Mouse (Mus musculus) stomach, embryonic 14.5 days (tissue): ENCODE measurements around the gene Oard1. TPM values are rescaled to one million over a fixed set of nuclear protein-coding genes. Genes with fewer than 3 reads are reported as not detected.
A peak's percentile ranks its signal among the peaks of the same experiment; 100 is the strongest.

ENCODE experiments used
- ATAC-seq: fragments of 200-750 bp; cut with Nextera tagmentation; 2 replicates; pipeline ENCODE4 v1.8.0; 2017; ENCODE audit warnings: low read depth, moderate TSS enrichment; ENCODE audit not compliant: insufficient number of reproducible peaks, insufficient read depth, low FRiP score
- H3K27ac ChIP-seq: fragments of 300-500 bp; sonication (generic); 2 replicates; pipeline ENCODE4 v1.5.1; 2014; ENCODE audit warnings: mild to moderate bottlenecking, low read length, moderate library complexity, mixed read lengths
- H3K27me3 ChIP-seq: fragments of 300-500 bp; sonication (generic); 2 replicates; pipeline ENCODE4 v1.6.1; 2014; ENCODE audit warnings: low read length, control low read depth, mixed read lengths; ENCODE audit not compliant: control insufficient read depth, insufficient read depth
- H3K36me3 ChIP-seq: fragments of 300-500 bp; sonication (generic); 2 replicates; pipeline ENCODE4 v1.6.1; 2014; ENCODE audit warnings: mild to moderate bottlenecking, control low read depth, low read length, moderate library complexity, mixed read lengths; ENCODE audit not compliant: control insufficient read depth, insufficient read depth
- H3K4me1 ChIP-seq: fragments of 300-500 bp; sonication (generic); 2 replicates; pipeline ENCODE4 v1.6.1; 2014; ENCODE audit warnings: low read length, control low read depth, mixed read lengths; ENCODE audit not compliant: control insufficient read depth, insufficient read depth
- H3K4me2 ChIP-seq: fragments of 300-500 bp; sonication (generic); replicated peaks from 2 replicates; pipeline ENCODE4 v1.6.1; 2014; ENCODE audit warnings: low read depth, low read length, control low read depth
- H3K4me3 ChIP-seq: fragments of 300-500 bp; sonication (generic); 2 replicates; pipeline ENCODE4 v1.5.1; 2014; ENCODE audit warnings: low read depth, low read length, control low read depth
- H3K9ac ChIP-seq: fragments of 300-500 bp; sonication (generic); replicated peaks from 2 replicates; pipeline ENCODE4 v1.6.1; 2014; ENCODE audit warnings: low read depth, mild to moderate bottlenecking, control low read depth, low read length, moderate library complexity, mixed read lengths
- H3K9me3 ChIP-seq: fragments of 300-500 bp; sonication (generic); 2 replicates; pipeline ENCODE4 v1.6.1; 2016; ENCODE audit warnings: low read depth, low read length, control low read depth; ENCODE audit not compliant: control insufficient read depth
- WGBS: fragments of 180-500 bp; shearing (Covaris S2); extraction: QIAGEN DNeasy Blood & Tissue Kit; methylation state at CpG from one replicate; pipeline ENCODE4 v1.1.7; 2014; 5-methylcytosine and 5-hydroxymethylcytosine counted together
- polyA plus RNA-seq: library from polyadenylated mRNA; unstranded; fragments of >200 nt; fragmentation: Nextera tagmentation; extraction: Ambion mirVana; gene quantifications from 2 replicates; pipeline ENCODE4 v1.2.1, GENCODE M21; 2014

The Oard1 gene
- polyA plus RNA-seq, 1 experiment from 2014 or later = 62.8 TPM

DNA sequence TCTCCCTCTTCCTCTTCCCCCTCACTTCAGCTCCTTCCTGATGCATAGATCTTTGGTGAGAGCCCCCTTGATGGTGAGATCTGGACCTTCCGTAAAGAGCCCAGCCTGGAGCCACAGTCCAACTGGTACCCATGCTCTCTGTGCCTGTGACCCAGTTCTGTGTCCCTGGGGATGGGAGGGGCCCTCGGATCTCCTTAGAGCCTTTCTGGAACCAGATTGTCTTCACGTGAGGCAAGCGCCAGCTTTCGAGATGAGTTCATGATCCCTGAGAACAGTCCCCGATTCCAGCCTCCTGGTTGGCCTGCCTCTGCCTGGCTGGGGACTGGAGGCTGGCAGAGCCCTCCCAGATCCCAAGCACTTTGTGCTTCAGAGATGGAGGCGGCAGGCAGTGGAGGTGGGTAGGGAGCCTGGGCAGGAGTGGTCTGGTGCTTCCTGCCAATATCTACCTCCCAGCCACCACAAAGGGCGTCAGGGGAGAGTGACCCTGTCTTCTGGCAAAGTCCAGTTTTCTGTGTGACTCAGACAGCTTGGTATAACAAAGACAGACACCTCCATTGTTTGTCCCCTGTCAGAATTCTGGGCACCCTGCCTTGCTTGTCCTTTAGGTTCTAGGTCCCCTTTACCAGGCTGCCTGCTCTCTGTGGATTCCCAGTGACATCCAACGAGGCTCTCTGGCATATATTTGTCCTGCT is 42.1 kb downstream of the Oard1 start:
- no peak overlapping the region for H3K27ac ChIP-seq
- H3K27me3 ChIP-seq = no peaks in the 10 kb centered on the region
- no peak overlapping the region for H3K4me3 ChIP-seq
- no peaks in the 10 kb centered on the region for H3K9me3 ChIP-seq
- 66% methylated on average over 9 of the region's 9 CpGs for WGBS
- H3K4me2 ChIP-seq = no peak overlapping the region
- no peak overlapping the region for H3K9ac ChIP-seq
- no peaks in the 10 kb centered on the region for H3K4me1 ChIP-seq
- no peaks in the 10 kb centered on the region for H3K36me3 ChIP-seq
- no peak for ATAC-seq

DNA sequence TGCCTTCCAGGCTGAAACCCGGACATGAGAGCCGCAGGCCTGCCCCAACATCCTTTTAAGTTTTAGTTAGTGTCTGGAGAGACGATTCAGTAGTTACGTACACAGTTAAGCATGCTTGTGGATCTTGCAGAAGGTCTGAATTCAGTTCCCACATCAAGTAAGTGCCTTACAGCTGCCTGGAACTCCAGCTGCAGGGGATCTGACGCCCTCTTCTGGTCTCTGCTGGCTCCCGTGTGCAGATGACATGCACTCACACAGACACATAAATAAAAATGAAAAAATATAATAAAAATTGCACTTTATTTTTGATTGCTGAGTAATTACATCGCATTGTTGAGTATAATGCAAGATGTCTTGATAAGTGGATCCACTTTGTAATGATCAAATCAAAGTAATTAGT is 43.7 kb downstream of the Oard1 start:
- Histone ChIP-seq H3K9me3 (no peaks in the 10 kb centered on the region), H3K27ac (no peak overlapping the region), H3K4me1 (no peaks in the 10 kb centered on the region), H3K9ac (no peak overlapping the region), H3K4me2 (no peak overlapping the region), H3K27me3 (no peaks in the 10 kb centered on the region), H3K36me3 (no peaks in the 10 kb centered on the region), H3K4me3 (no peak overlapping the region)
- 75% methylated on average over 7 of the region's 7 CpGs for WGBS
- ATAC-seq = no peak

DNA sequence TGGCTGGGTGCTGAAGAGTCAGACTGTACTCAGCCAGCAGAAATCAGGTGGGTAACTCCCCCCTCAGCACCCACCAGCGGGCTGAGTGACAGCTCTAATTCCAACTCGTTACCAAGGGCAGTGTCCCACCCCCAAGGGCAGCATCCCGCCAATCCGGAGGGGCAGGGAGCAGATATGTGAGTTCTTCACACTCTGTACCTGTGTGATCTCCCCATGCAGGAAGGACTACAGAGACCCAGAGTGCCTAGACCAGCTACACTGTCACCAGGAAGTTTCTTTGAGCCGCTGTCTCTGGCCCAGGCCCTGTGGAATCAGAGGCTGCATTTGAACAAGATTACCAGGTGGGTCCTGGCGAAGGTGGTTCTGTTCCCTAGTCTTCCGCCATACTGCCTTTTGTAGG is 44.4 kb downstream of the Oard1 start:
- Histone ChIP-seq H3K9me3 (no peaks in the 10 kb centered on the region), H3K36me3 (no peaks in the 10 kb centered on the region), H3K9ac (no peak overlapping the region), H3K4me3 (peak overlapping the region; percentile 7; the same call in 1 of the 2 replicates), H3K4me2 (0 out of 2 replicates have a peak overlapping the region, but pooled peaks have one; percentile 18), H3K4me1 (no peaks in the 10 kb centered on the region), H3K27ac (no peak overlapping the region), H3K27me3 (no peaks in the 10 kb centered on the region)
- WGBS = 45% methylated on average over 7 of the region's 7 CpGs
- ATAC-seq = no peak

DNA sequence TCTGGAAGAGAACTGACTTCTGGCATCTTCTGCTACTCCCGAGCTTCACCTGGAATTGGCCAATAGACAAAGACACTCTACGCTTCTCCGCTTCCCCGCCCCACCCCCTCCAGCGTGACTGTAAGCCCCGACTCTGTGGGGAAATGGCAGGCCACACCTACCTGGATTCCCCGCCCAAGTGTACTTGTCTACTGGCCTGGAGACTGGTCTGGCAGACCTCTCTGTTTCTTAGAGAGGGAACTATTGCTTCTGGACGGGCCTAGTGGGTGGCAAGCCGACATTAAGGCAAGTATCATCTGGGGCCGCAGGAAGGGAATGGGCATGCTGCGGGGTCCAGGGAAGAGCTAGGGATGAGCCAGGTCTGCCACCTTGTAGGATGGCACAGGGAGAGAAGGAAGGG is 44.9 kb downstream of the Oard1 start, which contains the start of gene Unc5cl:
Gene Unc5cl (plus strand): TSS at position 214 of the 400 bp plus-strand sequence.
- Histone ChIP-seq H3K4me1 (no peaks in the 10 kb centered on the region), H3K4me3 (peak within 1 kb of the TSS; percentile 7; the same call in 1 of the 2 replicates), H3K4me2 (0 out of 2 replicates have a peak within 1 kb of the TSS, but pooled peaks have one; percentile 18), H3K9ac (no peak within 1 kb of the TSS), H3K9me3 (no peaks in the 10 kb centered on the region), H3K27ac (no peak within 1 kb of the TSS), H3K36me3 (no peaks in the 10 kb centered on the region), H3K27me3 (no peaks in the 10 kb centered on the region)
- WGBS = 57% methylated on average over 11 of the region's 11 CpGs
- ATAC-seq = 0 out of 2 replicates have a peak, but pooled peaks have one; percentile 26

DNA sequence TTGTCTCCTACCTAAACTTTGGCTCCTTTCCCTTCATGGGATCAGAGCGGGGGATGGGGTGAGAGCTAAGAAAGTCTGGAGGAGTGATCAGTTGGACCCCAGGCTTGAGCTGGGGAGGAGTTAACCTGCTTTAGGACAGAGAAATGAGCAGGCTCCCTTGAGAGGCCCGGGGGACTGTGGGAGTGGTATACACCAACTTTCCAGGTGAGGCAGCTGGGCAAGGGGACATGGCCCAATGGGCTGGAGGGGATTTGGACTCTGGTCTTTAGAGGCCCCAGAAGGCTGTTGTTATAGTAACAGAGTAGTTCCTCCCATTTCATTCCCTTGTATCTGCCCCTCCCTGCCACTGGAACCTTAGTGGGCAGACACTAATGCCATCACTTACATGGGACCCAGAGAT is 46.1 kb downstream of the Oard1 start:
- H3K36me3 ChIP-seq = no peaks in the 10 kb centered on the region
- WGBS = 77% methylated on average over 2 of the region's 2 CpGs
- no peak overlapping the region for H3K4me3 ChIP-seq
- H3K27me3 ChIP-seq = no peaks in the 10 kb centered on the region
- H3K9ac ChIP-seq = no peak overlapping the region
- peak; percentile 31; the same call in 1 of the 2 replicates for ATAC-seq
- no peaks in the 10 kb centered on the region for H3K9me3 ChIP-seq
- H3K27ac ChIP-seq = no peak overlapping the region
- no peaks in the 10 kb centered on the region for H3K4me1 ChIP-seq
- no peak overlapping the region for H3K4me2 ChIP-seq

DNA sequence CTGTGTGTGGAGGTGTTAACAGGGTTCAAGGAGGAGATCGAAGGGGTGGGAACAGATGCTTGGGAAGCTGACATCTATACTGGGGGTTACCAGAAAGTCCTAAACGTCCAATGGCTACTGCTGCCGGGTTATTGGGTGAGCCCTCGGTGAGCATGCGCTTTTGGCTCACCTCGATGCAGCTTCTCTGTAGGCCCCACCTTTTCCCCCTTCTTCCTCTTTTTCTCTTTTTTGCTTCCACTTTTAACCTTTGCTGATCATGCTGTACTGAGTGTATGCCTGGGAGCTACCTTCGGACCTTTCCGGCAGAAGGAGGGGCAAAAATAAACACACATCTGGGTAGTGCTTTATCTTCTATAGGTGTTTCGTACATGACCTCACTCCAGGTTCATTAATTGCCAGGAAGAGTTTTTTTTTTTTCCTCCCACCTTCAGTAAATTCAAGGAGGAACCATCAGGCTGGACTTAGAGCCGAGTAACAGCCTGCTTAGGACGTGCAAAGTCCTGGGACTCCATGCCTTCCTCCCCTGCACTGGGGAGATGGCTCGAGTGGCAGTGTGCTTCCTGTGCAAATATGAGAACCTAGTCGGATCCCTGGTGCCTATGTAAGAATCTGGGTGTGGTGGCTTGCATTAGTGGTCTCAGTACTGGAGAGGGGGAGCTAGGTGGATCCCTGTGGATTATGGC is 48.3 kb downstream of the Oard1 start:
- Histone ChIP-seq H3K9ac (no peak overlapping the region), H3K27ac (peak overlapping the region; percentile 61; the same call in 1 of the 2 replicates), H3K9me3 (no peaks in the 10 kb centered on the region), H3K27me3 (no peaks in the 10 kb centered on the region), H3K4me1 (no peaks in the 10 kb centered on the region), H3K36me3 (no peaks in the 10 kb centered on the region), H3K4me2 (no peak overlapping the region; the same call in 1 of the 2 replicates), H3K4me3 (no peak overlapping the region)
- peak; percentile 71 for ATAC-seq
- 60% methylated on average over 13 of the region's 13 CpGs for WGBS

DNA sequence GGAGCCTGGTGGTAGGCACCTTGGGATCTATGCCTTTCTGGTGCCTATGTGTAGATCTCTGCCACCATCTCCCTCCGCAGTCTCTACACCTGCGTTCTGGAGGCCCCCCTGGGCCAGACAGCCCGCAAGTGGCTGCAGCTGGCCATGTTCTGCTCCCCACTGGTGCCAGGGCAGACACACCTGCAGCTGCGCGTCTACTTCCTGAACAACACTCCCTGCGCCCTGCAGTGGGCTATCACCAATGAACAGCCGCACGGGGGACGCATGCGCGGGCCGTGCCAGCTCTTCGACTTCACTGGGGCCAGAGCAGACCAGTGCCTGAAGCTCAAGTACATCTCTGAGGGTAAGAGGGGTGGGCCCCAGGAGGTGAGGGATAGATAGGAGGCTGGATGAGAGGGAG is 52.3 kb downstream of the Oard1 start:
- Histone ChIP-seq H3K27ac (no peak overlapping the region), H3K4me2 (no peak overlapping the region), H3K9ac (no peak overlapping the region), H3K4me1 (no peaks in the 10 kb centered on the region), H3K4me3 (no peak overlapping the region), H3K9me3 (no peaks in the 10 kb centered on the region), H3K36me3 (no peaks in the 10 kb centered on the region), H3K27me3 (no peaks in the 10 kb centered on the region)
- no peak for ATAC-seq
- WGBS = 94% methylated on average over 13 of the region's 13 CpGs

DNA sequence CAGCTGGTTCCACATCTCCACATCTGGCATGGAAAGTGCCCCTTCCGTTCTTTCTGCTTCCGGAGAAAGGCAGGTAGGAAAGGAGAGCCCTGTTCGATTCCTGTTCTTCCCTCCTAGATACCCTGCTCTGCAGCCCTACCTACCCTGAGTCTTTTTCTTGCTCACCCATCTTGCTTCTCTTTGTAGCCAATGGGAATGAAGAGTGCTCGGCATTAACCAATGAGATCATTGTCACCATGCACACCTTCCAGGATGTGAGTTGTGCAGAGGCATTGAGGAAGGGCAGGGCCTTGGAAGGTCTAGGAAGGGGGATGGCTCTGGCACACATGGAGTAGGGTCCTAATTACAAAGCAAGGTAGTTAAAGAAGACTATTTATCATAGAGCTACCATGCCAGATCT is 53.6 kb downstream of the Oard1 start:
- H3K4me2 ChIP-seq = no peak overlapping the region
- no peak overlapping the region for H3K4me3 ChIP-seq
- no peaks in the 10 kb centered on the region for H3K36me3 ChIP-seq
- no peak overlapping the region for H3K9ac ChIP-seq
- no peaks in the 10 kb centered on the region for H3K27me3 ChIP-seq
- no peaks in the 10 kb centered on the region for H3K4me1 ChIP-seq
- no peak overlapping the region for H3K27ac ChIP-seq
- 95% methylated on average over 4 of the region's 4 CpGs for whole genome bisulfite sequencing
- no peak for ATAC-seq
- no peaks in the 10 kb centered on the region for H3K9me3 ChIP-seq
